Mouse (Mus musculus) hindbrain, embryonic 14.5 days (tissue): ENCODE measurements around the gene Slc38a6. TPM values are rescaled to one million over a fixed set of nuclear protein-coding genes. Genes with fewer than 3 reads are reported as not detected.

Source experiments
- ATAC-seq: fragments of 200-750 bp; cut with Nextera tagmentation; 2 replicates; pipeline ENCODE4 v1.8.0; 2017; ENCODE audit warnings: moderate number of reproducible peaks, mild to moderate bottlenecking, moderate TSS enrichment, moderate library complexity; ENCODE audit not compliant: low FRiP score
- DNase-seq: peaks from one replicate; pipeline ENCODE4 v3.0.0-alpha.2; 2015; ENCODE audit warnings: low spot score
- H3K27ac ChIP-seq: fragments of 300-500 bp; sonication (generic); 2 replicates; pipeline ENCODE4 v1.5.1; 2014; ENCODE audit warnings: mild to moderate bottlenecking, moderate library complexity
- H3K27me3 ChIP-seq: fragments of 300-500 bp; sonication (generic); 2 replicates; pipeline ENCODE4 v1.6.1; 2014; ENCODE audit warnings: mild to moderate bottlenecking, low read length, mixed read lengths; ENCODE audit not compliant: control insufficient read depth, insufficient read depth
- H3K36me3 ChIP-seq: fragments of 300-500 bp; sonication (generic); replicated peaks from 2 replicates; pipeline ENCODE4 v1.6.1; 2014; ENCODE audit not compliant: control insufficient read depth, insufficient read depth
- H3K4me1 ChIP-seq: fragments of 300-500 bp; sonication (generic); replicated peaks from 2 replicates; pipeline ENCODE4 v1.6.1; 2014; ENCODE audit warnings: antibody characterized with exemption, low read length, mixed read lengths; ENCODE audit not compliant: control insufficient read depth, insufficient read depth
- H3K4me2 ChIP-seq: fragments of 300-500 bp; sonication (generic); replicated peaks from 2 replicates; pipeline ENCODE4 v1.6.1; 2014; ENCODE audit warnings: mild to moderate bottlenecking, moderate library complexity
- H3K4me3 ChIP-seq: fragments of 300-500 bp; sonication (generic); replicated peaks from 2 replicates; pipeline ENCODE4 v1.5.1; 2014; ENCODE audit warnings: mild to moderate bottlenecking, low read length
- H3K9ac ChIP-seq: fragments of 300-500 bp; sonication (generic); 2 replicates; pipeline ENCODE4 v1.6.1; 2014
- H3K9me3 ChIP-seq: fragments of 300-500 bp; sonication (generic); 2 replicates; pipeline ENCODE4 v1.6.1; 2016; ENCODE audit warnings: low read length; ENCODE audit not compliant: control insufficient read depth
- WGBS: fragments of 180-500 bp; shearing (Covaris S2); extraction: QIAGEN DNeasy Blood & Tissue Kit; methylation state at CpG from one replicate; pipeline ENCODE4 v1.1.7; 2014; 5-methylcytosine and 5-hydroxymethylcytosine counted together
- polyA plus RNA-seq: library from polyadenylated mRNA; unstranded; fragments of >200 nt; fragmentation: Nextera tagmentation; extraction: Ambion mirVana; gene quantifications from 2 replicates; pipeline ENCODE4 v1.2.1, GENCODE M21; 2014

Slc38a6 gene
- polyA plus RNA-seq, 1 experiment from 2014 or later = 16.1 TPM

DNA sequence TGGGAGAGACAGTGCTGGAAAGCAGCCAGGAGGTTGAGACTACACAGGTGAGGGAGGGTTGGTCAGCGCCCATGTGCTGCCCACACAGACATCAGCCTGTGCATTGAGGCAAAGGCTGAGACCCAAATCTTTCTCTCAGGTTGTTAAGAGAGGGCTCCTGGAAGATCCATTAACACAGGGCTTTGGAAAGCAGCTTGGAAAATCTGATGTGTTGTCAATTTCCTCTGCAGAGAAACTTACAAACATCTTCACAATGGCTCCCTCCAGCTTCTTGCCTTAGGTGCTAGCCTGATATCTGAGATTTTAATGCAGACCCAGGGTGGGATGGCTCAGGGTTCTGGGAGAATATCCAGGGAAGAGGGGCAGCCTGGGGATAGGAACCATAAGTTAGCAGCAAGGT lies 105.9 kb downstream of the Slc38a6 start:
- Histone ChIP-seq H3K4me3 (no peak overlapping the region), H3K27ac (no peak overlapping the region), H3K36me3 (no peaks in the 10 kb centered on the region), H3K4me1 (0 out of 2 replicates have a peak, but pooled peaks cover 2% of the 10 kb centered on the region), H3K4me2 (no peak overlapping the region), H3K9me3 (no peaks in the 10 kb centered on the region), H3K9ac (no peak overlapping the region), H3K27me3 (no peaks in the 10 kb centered on the region)
- DNase-seq = no peak
- WGBS = 82% methylated on average over 1 of the region's 1 CpGs
- ATAC-seq = no peak

DNA sequence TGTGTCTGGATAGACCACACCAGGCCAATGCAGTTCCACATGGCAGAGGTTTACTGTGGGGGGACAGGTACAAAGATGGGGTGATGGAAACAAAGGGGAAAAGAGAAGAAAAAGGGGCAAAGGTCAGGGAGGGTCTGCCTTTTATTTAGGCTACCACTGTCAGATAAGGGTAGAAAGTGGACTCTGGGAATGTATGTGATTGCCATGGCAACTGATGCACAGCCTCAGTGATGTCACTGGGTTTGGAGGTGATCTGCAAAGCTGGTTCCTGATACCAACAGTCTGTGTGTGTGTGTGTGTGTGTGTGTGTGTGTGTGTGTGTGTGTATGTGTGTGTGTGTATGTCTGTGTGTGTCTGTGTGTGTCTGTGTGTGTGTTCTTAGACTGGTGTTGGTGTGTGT lies 106.4 kb downstream of the Slc38a6 start:
- no peak overlapping the region for H3K9ac ChIP-seq
- no peaks in the 10 kb centered on the region for H3K36me3 ChIP-seq
- no peak overlapping the region for H3K4me3 ChIP-seq
- 0 out of 2 replicates have a peak, but pooled peaks cover 2% of the 10 kb centered on the region for H3K4me1 ChIP-seq
- H3K27me3 ChIP-seq = no peaks in the 10 kb centered on the region
- no peak overlapping the region for H3K27ac ChIP-seq
- ATAC-seq = no peak
- H3K9me3 ChIP-seq = no peaks in the 10 kb centered on the region
- H3K4me2 ChIP-seq = no peak overlapping the region
- no peak for DNase-seq

DNA sequence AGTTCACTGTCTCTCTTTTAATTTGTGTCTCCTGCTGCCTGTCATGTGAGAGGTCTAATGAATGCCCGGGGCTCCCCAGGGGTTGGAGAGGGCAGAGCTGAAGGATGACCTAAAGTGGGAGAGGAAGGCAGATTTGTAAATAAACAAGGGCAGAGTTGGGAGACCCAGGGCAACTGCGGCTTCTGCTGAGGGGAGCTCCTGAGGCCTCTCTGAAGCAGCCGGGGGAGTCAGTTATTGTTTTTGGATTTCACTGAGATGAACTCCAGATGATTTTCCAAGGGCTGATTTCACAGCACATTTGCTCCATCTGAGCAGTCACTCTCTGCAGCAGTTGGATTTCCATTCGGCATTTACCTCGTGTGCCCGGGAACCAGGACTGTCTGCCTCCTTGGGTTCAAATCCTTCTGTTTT lies 107.3 kb downstream of the Slc38a6 start:
- Histone ChIP-seq H3K4me1 (0 out of 2 replicates have a peak, but pooled peaks cover 2% of the 10 kb centered on the region), H3K4me3 (no peak overlapping the region), H3K27me3 (no peaks in the 10 kb centered on the region), H3K9ac (no peak overlapping the region), H3K36me3 (no peaks in the 10 kb centered on the region), H3K27ac (no peak overlapping the region), H3K4me2 (no peak overlapping the region), H3K9me3 (no peaks in the 10 kb centered on the region)
- no peak for DNase-seq
- WGBS = 31% methylated on average over 6 of the region's 6 CpGs
- no peak for ATAC-seq

DNA sequence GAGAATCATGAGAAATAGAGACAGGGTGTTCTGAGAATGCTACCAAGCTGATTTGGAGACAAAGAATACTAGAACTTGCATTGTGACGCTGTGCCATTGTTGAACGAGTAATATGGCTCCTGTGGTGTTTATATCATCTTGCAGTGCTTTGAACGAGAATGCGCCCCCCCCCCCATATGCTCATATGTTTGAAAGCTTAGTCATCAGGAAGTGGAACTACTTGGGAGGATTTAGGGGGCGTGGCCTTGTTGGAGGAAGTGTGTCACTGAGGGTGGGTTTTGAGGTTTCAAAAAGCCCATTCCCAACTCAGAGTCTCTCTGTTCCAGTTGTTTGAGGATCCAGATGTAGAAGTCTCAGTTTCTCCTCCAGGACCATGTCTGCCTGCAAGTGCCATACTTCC lies 108.0 kb downstream of the Slc38a6 start:
- 87% methylated on average over 5 of the region's 5 CpGs for WGBS
- no peak overlapping the region for H3K9ac ChIP-seq

DNA sequence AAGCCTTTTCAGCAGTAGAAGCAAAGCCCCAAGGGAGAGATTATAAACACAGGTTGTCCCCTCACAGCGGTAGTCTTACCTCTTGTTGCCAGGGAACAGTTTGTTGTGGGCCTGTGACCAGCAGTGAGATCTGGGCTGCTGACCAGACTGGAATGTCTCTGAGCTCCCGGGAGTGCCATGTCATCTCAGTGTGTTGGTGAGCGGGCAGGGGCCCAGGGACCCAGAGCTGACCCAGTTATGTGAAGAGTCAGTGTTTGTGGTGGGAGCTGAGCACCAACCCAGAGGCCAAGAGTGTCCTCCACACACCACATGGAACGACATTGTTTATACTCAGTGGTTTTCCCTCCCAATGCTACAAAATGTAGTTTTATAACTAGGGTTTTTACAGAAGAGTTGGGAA lies 112.8 kb downstream of the Slc38a6 start:
- no peak overlapping the region for H3K4me3 ChIP-seq
- WGBS = 52% methylated on average over 4 of the region's 4 CpGs
- ATAC-seq = no peak

More for the DNA sequence above, 108.0 kb downstream of the Slc38a6 start:
- no peak overlapping the region for H3K27ac ChIP-seq
- no peaks in the 10 kb centered on the region for H3K27me3 ChIP-seq
- no peak overlapping the region for H3K4me3 ChIP-seq
- DNase-seq = no peak
- no peak for ATAC-seq
- no peaks in the 10 kb centered on the region for H3K9me3 ChIP-seq
- no peak overlapping the region for H3K4me2 ChIP-seq
- no peaks in the 10 kb centered on the region for H3K36me3 ChIP-seq
- H3K4me1 ChIP-seq = 0 out of 2 replicates have a peak, but pooled peaks cover 2% of the 10 kb centered on the region

DNA sequence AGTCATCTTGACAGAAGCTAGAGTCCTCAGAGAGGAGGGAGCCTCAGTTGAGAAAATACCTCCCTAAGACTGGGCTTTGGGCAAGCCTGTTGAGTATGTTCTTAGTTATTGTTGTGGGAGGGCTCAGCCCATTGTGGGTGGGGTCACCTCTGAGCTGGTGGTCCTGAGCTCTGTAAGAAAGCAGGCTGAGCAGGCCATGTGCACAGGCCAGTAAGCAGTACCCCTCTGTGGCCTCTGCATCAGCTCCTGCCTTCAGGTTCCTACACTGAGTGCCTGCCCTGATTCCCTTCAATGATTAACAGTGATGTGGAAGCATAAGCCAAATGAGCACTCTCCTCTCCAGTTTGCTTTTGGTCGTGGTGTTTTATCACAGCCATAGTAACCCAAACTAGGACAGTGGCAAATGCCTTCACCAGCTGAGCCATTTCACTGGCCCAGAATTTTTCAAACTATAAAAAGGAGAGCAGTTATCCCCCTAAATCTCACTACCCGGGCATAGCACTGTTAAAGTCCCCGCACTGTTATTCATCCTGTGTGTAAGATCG lies 114.0 kb downstream of the Slc38a6 start:
- H3K36me3 ChIP-seq = no peaks in the 10 kb centered on the region
- H3K27me3 ChIP-seq = no peaks in the 10 kb centered on the region
- ATAC-seq = no peak
- H3K4me1 ChIP-seq = 0 out of 2 replicates have a peak, but pooled peaks cover 2% of the 10 kb centered on the region
- H3K9ac ChIP-seq = no peak overlapping the region
- WGBS = 80% methylated on average over 4 of the region's 4 CpGs
- no peak overlapping the region for H3K4me2 ChIP-seq
- no peak overlapping the region for H3K4me3 ChIP-seq
- no peak overlapping the region for H3K27ac ChIP-seq
- no peaks in the 10 kb centered on the region for H3K9me3 ChIP-seq
- DNase-seq = no peak

More for the DNA sequence above, 112.8 kb downstream of the Slc38a6 start:
- no peaks in the 10 kb centered on the region for H3K9me3 ChIP-seq
- H3K27ac ChIP-seq = no peak overlapping the region
- no peak overlapping the region for H3K4me2 ChIP-seq
- no peaks in the 10 kb centered on the region for H3K36me3 ChIP-seq
- H3K4me1 ChIP-seq = no peaks in the 10 kb centered on the region
- H3K9ac ChIP-seq = no peak overlapping the region
- DNase-seq = no peak
- H3K27me3 ChIP-seq = no peaks in the 10 kb centered on the region

DNA sequence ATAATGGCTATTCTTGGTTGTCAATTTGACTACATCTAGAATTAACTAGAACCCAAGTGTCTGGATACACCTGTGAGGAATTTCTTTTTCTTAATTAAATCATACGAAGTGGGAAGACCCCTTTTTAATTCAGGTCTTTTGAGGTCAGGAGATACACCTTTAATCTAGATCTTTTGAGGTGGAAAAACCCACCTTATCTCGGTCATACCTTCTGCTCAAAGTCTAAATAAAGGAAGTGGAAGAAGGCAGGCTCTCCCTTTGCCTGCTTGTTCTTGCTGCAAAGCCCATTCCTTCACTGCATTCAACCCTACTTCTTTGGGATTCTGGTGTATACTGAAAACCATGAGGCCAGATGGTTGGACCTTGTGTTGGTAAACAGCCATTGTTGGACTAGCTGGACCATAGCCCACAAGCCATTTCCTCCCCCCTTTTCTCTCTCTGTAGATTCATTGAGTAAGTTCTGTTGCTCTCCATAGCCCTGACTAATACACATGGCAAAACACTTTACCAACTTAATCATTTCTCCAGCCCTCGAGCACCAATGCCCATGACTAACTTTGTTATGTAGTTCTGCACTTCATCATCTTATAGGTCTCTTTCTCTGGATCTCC lies 115.0 kb downstream of the Slc38a6 start:
- 84% methylated on average over 3 of the region's 3 CpGs for whole genome bisulfite sequencing
- Histone ChIP-seq H3K27me3 (no peaks in the 10 kb centered on the region), H3K36me3 (no peaks in the 10 kb centered on the region), H3K4me3 (no peak overlapping the region), H3K4me2 (no peak overlapping the region), H3K9ac (no peak overlapping the region), H3K27ac (no peak overlapping the region), H3K9me3 (no peaks in the 10 kb centered on the region), H3K4me1 (0 out of 2 replicates have a peak, but pooled peaks cover 7% of the 10 kb centered on the region)
- no peak for DNase-seq
- no peak for ATAC-seq

DNA sequence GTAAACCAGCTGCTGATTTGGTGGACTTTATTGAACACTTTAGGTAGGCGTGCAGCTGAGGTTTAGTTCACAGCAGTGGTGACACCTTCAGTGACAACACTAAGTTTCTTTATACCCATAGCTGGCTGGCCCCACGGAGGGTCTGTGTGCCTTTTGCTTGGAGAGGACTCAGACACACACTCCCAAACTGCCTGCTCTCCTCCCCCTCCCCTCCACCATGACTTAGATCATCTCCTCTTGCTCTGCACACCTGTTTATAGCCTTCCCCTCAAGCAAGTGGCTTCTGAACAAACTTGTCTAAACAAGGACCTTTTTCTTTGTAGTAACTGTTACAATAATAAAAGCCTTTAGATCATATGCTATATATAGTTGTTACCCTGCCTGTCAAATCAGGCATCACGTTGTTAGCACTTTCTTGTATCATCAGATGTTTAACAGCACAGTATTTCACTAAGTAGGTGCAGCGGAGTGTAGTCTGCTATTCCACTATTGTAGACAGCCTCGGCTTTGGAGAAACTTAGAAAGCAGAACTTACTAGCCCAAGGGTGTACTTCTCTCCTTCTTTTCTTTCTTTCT lies 115.6 kb downstream of the Slc38a6 start:
- no peaks in the 10 kb centered on the region for H3K27me3 ChIP-seq
- no peak overlapping the region for H3K4me2 ChIP-seq
- no peak for DNase-seq
- 0 out of 2 replicates have a peak, but pooled peaks cover 7% of the 10 kb centered on the region for H3K4me1 ChIP-seq
- 84% methylated on average over 5 of the region's 5 CpGs for WGBS
- no peak for ATAC-seq
- H3K9me3 ChIP-seq = no peaks in the 10 kb centered on the region
- H3K4me3 ChIP-seq = no peak overlapping the region
- no peaks in the 10 kb centered on the region for H3K36me3 ChIP-seq
- no peak overlapping the region for H3K27ac ChIP-seq
- H3K9ac ChIP-seq = no peak overlapping the region

DNA sequence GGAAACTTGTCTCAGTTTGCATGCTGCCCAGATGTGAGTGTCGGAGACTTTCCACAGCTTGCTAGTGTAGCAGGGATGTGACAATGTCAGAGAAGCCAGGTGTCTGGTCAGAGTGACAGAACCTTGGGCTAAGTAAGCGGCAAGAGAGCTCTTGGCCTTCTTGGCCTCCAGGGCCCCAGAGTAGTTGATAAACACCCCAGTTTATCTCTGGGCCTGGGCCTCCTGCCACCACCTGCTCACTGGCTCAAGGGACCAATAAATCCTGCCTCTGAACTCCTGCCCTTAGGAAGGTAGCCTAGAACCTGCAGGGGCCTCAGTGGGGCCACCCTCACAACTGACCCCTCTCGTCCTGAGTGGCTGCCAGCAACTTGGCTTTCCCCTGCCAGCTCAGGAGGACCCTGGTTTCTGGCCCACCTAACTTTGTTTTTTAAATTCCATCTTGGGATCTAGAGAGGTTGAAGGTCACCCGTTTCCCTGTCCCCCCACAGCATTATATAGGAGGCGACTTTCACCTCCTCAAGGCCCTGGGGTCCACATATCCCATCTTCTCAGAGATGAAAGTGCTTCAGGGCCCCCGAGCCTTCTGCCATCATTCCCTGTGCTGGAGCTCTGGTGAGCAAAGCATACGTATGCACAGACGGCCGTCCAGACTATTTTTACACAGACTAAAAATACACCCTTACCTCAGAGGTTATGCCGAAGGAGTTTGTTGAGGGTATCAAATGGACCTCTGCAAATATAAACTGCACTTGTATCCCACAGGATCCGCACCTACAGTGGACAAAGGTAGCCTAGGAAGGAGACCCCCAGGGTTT lies 116.5 kb downstream of the Slc38a6 start:
- DNase-seq (no peak), ATAC-seq (no peak)
- Histone ChIP-seq H3K4me3 (no peak overlapping the region), H3K27me3 (no peaks in the 10 kb centered on the region), H3K9ac (no peak overlapping the region), H3K27ac (no peak overlapping the region), H3K36me3 (no peaks in the 10 kb centered on the region), H3K9me3 (no peaks in the 10 kb centered on the region), H3K4me2 (no peak overlapping the region), H3K4me1 (0 out of 2 replicates have a peak, but pooled peaks cover 7% of the 10 kb centered on the region)
- 91% methylated on average over 11 of the region's 11 CpGs for WGBS
